Mouse (Mus musculus) heart, adult 8-10 months (tissue): ENCODE measurements around the gene Tff1. TPM values are rescaled to one million over a fixed set of nuclear protein-coding genes. Genes with fewer than 3 reads are reported as not detected.

Source experiments
- DNase-seq: peaks from one replicate; pipeline ENCODE4 v3.0.0; 2022; ENCODE audit warnings: low spot score
- total RNA-seq, 4 experiments: library from RNA; stranded (reverse); gene quantifications; 2 replicates each; pipeline ENCODE4 v1.2.4; 2022

The Tff1 gene
- total RNA-seq, 4 experiments from 2014 or later: not detected

- DNase-seq: no peak
These were observed 11.3 kb downstream of the Tff1 start for GRCm38 (mm10) chr17:31153785-31154184.

DNA sequence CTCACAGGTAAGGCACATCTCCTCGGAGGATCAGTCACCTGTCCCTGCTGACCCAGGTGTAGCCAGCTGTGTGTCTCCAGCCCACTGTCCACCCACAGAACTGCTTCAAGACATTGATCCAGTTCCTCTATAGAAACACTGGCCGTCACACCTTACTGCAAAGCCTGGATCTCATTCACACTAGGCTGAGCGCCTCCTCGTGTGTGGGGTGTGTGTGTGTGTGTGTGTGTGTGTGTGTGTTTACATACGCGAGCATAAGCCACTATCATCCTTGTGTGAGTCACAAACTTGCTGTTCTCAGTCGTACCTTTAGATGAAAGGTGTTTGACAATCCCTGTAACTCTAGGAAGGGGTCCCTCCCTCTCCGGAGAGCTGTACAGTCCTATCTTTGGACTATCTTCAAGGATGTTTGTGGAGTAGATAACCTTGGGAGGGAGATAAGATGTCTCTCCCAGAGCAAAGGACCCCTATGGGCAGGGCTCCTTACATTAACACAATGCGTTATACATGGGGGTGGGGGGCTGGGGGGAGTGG is 12.0 kb downstream of the Tff1 start:
- DNase-seq: no peak

GRCm38 (mm10) chr17:31152512-31152911 is 12.6 kb downstream of the Tff1 start:
- DNase-seq: no peak

GRCm38 (mm10) chr17:31145998-31146397 is 19.1 kb downstream of the Tff1 start:
- no peak for DNase-seq

- no peak for DNase-seq
These were observed 20.7 kb downstream of the Tff1 start, which contains the start of gene Tff2 for GRCm38 (mm10) chr17:31144040-31145037. Tff2 (minus strand) TSS chr17:31144282.

GRCm38 (mm10) chr17:31142116-31142515 is 23.0 kb downstream of the Tff1 start:
- DNase-seq: no peak

DNA sequence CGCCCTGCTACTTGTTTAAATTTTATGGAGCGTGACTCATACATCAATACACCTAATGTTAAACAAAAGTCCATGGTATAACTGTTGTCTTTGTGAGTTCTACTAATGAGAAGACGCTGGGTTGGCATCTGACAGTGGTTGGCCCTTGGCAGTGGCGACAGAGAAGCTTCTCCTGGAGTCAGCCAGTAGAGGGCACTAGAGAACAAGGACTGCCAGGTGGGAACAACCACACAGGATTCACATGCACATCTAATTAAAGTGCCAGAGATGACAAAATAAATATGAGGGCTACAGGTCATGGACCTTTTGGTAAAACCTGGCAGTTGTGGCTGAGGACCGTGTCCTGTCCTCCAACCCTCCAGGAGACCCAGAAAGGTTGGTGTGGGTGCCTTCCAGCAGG is 26.7 kb downstream of the Tff1 start:
- DNase-seq: peak; percentile 58

DNA sequence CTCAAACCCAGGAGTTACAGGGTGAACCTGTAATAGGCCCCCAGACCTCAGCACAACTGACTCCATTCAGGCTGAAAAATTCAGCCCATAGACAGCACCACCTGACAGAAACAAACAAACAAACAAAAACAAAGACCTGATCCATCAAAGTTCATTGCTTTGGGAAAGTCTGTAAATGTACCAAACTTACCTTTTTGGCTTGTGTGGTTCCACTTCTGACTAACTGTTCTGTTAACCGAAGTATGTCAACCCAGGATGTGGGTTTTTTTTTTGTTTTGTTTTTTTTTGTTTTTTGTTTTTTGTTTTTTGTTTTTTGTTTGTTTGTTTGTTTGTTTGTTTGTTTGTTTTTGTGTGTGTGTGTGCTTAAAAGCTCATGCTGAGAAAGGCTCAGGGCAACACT is 28.3 kb downstream of the Tff1 start:
- DNase-seq: no peak

- DNase-seq: no peak
These were observed 28.8 kb downstream of the Tff1 start for GRCm38 (mm10) chr17:31136291-31136690.

DNA sequence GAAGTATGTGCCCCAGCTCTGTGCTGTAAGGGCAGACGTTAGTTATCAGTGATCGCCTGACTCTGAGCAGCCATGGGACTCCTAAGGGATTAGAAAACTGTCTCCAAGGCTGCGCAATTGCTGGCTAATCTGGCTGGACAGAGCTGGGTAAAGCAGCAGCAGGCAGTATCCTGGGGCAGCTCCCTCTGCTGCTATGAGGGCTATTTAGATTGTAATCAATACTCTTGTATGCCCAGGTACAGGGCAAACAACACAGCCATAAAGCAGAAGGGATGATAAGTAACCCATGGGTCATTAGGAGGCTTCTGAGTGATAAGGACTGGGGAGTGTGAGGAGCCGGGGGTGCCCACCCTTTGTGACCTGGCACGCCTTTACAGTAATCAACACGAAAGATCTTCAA is 30.2 kb downstream of the Tff1 start:
- DNase-seq: no peak

DNA sequence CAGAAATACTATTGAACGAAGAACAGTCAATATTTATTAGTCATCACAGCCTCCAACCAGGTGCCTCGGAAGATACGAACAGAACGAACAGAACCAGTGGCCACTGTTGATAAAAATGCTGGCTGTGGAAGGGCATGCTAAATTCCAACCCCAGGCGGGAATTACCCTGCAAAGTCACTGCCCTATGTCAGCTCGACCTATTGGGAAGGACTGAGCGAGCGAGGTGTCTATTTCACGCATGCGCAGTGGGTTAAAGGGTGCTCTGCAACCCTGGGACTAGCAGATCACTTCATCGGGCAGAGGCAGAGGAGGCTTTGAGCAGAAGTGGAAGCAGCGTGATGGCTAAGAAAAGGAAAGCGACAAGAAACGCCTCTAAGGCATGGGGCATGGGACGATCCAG is 31.3 kb downstream of the Tff1 start:
- DNase-seq: no peak

DNA sequence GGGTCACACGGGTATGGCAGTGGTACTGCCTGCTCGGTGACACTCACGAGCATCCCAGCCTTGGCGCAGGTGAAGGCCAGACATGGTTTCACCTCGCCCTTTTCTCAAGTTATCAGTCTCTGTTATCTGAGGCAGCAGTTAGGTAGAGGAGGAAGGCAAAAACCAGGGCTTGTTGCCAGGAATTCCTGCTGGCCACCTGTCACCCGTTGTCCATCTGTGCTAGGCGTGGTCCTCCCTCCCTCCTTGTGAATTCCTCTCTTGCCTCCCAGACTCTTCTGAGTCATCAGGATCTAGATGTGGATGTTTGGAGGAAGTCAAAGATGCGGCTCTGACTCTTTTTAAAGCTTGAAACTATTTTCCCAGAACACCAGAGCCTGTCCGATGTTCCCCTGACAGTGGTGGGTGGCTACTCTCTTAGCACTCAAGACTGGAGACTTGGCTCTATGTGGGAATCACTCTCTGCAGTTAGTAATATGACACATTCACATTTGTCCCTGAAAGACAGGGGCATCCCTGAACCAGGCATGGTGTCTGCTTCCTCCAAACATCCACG is 33.7 kb downstream of the Tff1 start:
- DNase-seq: no peak

GRCm38 (mm10) chr17:31129452-31129851 is 35.6 kb downstream of the Tff1 start, which contains the start of gene Tff3:
Tff3 (minus strand) TSS chr17:31129646.
- no peak for DNase-seq

DNA sequence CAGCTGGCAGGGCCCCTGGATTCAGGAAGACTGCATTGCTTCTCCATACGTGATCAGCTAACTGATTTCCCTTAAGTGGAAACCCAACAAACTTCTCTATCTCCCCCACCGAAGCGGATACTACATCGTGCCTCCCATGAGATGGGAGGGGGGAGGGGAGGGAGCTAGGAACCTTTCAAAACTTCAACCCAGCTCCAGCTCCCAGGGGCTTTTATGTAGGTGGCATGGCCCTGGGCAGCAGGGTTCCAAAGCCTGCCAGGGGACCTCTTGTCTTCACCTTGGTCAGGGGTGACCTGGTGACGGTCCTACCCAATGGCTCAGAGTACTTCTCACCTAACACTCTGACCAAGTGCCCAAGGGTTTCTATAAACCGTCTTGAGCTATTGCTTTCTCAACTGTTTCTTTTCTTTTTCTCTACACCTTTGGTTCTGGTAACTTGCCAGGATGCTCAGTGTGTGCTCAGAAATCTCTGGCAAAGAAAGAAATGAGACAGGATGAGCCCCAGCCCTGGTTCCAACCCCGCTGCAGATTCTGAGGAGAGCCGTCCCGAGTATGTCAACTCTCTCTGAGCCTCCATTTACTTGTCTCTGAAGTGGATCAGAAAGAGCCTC is 36.3 kb downstream of the Tff1 start:
- no peak for DNase-seq

- DNase-seq: no peak
These were observed 39.4 kb downstream of the Tff1 start for GRCm38 (mm10) chr17:31125548-31126266.

- peak; percentile 12 for DNase-seq
These were observed 43.1 kb downstream of the Tff1 start for GRCm38 (mm10) chr17:31121975-31122374.

GRCm38 (mm10) chr17:31119429-31119828 is 45.6 kb downstream of the Tff1 start:
- DNase-seq: peak; percentile 72

GRCm38 (mm10) chr17:31117946-31118345 is 47.1 kb downstream of the Tff1 start:
- no peak for DNase-seq

- no peak for DNase-seq
These were observed 49.0 kb downstream of the Tff1 start for GRCm38 (mm10) chr17:31116063-31116462.

DNA sequence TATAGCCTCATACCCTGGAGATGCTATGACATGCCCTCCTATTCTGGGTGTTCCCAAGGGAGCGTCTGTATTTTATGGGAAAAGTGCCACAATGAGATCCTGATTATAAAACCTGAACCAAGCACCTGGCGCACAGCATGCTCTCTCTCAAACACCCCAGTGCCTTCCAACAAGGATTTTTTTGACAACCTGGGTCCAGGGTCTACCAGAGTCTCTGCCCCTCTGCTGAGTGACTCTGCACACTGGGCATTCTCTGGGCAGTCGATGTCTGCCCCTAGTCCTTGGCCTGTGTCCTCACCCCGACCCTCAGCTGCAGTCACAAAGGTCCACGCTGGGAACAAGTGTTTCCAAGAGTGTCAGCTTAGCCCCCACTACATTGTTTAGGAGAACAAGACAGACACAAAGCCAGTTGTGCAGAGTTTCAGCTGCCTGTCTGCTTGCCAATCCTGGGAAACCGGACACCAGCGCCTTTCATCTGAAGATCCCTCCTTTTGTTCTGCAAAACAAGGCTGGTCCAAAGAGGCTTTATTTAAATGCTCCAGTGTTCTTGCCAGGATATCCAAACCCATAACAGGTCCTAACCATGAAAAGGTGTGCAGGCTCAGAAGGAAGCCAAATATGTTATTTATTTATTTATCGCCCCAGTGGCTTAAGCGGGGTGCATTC is 51.8 kb downstream of the Tff1 start:
- DNase-seq: no peak
